Mouse (Mus musculus): ENCODE results near the gene Sh3gl3. TPM values are rescaled to one million over a fixed set of nuclear protein-coding genes. Genes with fewer than 3 reads are reported as not detected.
"Not testable (repeated sequence)": the region's sequence is repeated elsewhere in the genome, so short reads cannot be mapped to it uniquely, and the experiment has no call there.

The Sh3gl3 gene
- polyA plus RNA-seq, 1 experiment from 2014 or later: 1.4 TPM

DNA sequence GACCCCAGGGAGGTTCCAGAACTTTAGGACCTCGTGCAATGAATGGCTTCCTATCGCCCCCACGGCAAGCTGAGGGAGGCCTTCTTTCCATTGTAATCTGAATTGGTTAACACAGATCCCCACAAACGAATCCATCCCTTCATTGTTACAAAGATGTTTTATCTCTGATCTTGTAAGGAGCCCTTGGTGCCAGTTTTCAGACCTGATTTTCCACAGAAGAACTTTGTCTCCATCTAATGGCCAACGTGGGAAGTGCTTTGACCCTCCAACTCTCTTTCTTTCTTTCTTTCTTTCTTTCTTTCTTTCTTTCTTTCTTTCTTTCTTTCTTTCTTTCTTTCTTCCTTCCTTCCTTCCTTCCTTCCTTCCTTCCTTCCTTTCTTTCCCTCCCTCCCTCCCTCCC, 99.2 kb downstream of the Sh3gl3 start:
- not testable (repeated sequence) for H3K4me3 ChIP-seq; H3K27ac ChIP-seq; H3K4me1 ChIP-seq; H3K27me3 ChIP-seq (replicated peaks); H3K9me3 ChIP-seq (replicated peaks); H3K9ac ChIP-seq; H3K4me2 ChIP-seq; ATAC-seq; H3K36me3 ChIP-seq
- WGBS (ENCODE audit: insufficient replicate concordance): 26% methylated on average over 5 of the region's 5 CpGs

DNA sequence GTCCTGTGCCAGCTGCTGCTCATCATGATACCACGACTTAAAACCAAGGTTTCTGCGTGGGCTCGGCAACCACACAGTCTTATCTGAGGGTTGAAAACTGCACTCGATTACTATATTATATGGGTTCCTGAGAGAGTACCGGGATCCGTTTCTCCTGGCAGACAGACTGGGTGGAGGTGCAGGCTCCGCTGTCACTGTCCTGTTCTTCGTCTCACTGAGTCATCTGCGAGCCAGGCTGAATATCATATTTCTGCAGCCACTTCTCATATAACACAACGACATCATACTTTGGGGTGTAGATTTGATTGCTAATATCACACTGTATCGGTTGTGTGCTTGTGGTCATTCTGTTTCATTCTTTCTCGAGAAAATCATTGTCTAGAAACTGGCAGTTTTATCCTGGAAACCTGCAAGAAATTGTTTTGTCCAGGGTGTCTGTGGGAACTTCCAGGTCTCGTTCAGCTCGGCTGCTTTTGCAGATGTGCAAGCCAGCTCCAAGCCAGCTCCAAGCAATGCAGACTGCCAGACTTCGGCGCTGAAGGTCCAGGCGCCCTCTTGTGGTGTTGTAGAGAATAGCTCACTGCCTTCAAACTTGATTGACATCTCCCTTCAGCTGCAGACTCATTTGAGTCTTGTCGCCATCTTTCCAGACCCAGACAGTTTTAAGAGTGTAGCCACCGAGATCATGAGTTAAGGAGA, 100.5 kb downstream of the Sh3gl3 start:
- Histone ChIP-seq H3K9ac (no peak overlapping the region), H3K4me3 (no peak overlapping the region), H3K9me3 (replicated peaks) (no peaks in the 10 kb centered on the region), H3K27me3 (replicated peaks) (no peaks in the 10 kb centered on the region), H3K27ac (no peak overlapping the region), H3K36me3 (no peaks in the 10 kb centered on the region), H3K4me1 (no peaks in the 10 kb centered on the region), H3K4me2 (no peak overlapping the region)
- 41% methylated on average over 19 of the region's 19 CpGs for WGBS (ENCODE audit: insufficient replicate concordance)
- no peak for ATAC-seq

DNA sequence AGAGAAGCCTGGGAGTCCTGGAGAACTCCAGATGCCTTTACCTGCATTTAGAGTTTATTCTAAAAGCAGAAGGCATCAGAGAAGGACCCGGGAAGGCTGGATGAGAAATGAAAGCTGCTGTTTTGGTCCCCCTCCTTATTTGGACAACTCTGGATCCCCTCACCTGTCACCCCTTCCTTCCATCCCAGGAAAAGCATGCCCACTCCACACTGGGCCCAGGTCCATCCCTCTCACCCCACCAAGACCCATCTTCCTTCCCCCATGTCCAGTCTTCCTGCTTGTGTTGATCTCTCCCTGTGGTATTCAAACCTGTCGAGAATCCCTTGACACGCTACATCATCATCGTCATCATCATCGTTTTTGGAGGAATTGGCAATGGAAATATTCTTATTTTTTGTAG, 101.3 kb downstream of the Sh3gl3 start:
- no peaks in the 10 kb centered on the region for H3K27me3 ChIP-seq (replicated peaks)
- H3K4me3 ChIP-seq: no peak overlapping the region
- H3K4me1 ChIP-seq: no peaks in the 10 kb centered on the region
- H3K4me2 ChIP-seq: no peak overlapping the region
- H3K36me3 ChIP-seq: no peaks in the 10 kb centered on the region
- no peak for ATAC-seq
- H3K9me3 ChIP-seq (replicated peaks): no peaks in the 10 kb centered on the region
- H3K9ac ChIP-seq: no peak overlapping the region
- 70% methylated on average over 5 of the region's 5 CpGs for WGBS (ENCODE audit: insufficient replicate concordance)
- H3K27ac ChIP-seq: no peak overlapping the region

DNA sequence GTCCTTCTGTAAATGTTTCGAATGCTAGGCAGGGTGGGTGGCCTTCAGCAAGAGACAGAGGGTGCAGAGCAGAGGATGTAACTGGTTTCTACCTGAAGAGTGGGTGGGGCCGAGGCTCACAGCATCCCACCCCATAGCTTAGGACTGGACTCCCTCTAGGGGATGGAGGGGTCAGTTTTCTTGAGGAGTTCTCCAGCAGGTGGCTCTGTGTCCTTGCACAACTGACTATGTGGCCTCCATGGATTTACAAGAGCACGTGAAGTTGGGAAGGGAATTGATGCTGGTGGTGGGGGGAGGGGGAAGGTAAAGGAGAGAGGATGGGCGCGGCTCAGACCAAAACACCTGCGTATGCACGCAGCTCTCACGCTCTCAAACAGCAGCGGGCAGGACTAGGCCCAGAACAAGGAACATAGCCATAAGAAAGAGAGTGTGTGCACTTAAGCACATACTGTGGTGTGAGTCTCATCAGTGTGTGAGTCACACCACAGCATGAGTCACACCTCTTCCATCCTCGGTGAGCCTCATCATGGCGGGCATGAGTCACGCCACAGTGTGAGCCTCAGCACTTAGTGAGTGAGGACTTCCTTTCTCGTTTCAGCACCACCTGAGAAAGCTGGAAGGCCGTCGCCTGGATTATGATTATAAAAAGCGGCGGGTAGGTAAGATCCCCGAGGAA, 102.0 kb downstream of the Sh3gl3 start:
- no peak overlapping the region for H3K27ac ChIP-seq
- ATAC-seq: no peak
- WGBS (ENCODE audit: insufficient replicate concordance): 56% methylated on average over 18 of the region's 18 CpGs

DNA sequence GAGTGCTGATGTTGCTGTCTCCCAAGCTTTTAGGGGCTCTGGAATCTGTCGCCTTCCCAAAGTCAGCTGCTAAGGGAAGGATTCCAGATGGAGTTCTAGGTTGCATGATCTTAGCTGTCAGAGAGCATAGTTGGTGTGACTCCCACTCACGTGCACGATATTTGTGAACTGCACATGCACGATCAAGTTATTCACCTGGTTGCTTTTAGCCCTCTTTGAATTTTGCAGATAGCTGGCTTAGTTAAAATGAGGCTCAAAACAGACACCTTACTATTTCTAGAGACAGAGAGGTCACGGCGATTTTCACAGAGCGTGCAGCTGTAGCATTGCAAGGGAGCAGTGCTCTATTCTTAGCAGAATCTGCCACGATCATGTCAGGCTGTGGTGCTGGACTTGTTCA, 108.4 kb downstream of the Sh3gl3 start:
- no peaks in the 10 kb centered on the region for H3K36me3 ChIP-seq
- H3K9me3 ChIP-seq (replicated peaks): no peaks in the 10 kb centered on the region
- WGBS (ENCODE audit: insufficient replicate concordance): 73% methylated on average over 8 of the region's 8 CpGs
- no peak overlapping the region for H3K4me3 ChIP-seq
- no peaks in the 10 kb centered on the region for H3K27me3 ChIP-seq (replicated peaks)
- no peak overlapping the region for H3K9ac ChIP-seq
- H3K27ac ChIP-seq: no peak overlapping the region
- no peaks in the 10 kb centered on the region for H3K4me1 ChIP-seq
- H3K4me2 ChIP-seq: no peak overlapping the region
- ATAC-seq: no peak

More for the DNA sequence above, 102.0 kb downstream of the Sh3gl3 start:
- no peak overlapping the region for H3K4me2 ChIP-seq
- H3K4me3 ChIP-seq: no peak overlapping the region
- no peaks in the 10 kb centered on the region for H3K27me3 ChIP-seq (replicated peaks)
- H3K4me1 ChIP-seq: no peaks in the 10 kb centered on the region
- H3K9me3 ChIP-seq (replicated peaks): no peaks in the 10 kb centered on the region
- H3K9ac ChIP-seq: no peak overlapping the region
- no peaks in the 10 kb centered on the region for H3K36me3 ChIP-seq

DNA sequence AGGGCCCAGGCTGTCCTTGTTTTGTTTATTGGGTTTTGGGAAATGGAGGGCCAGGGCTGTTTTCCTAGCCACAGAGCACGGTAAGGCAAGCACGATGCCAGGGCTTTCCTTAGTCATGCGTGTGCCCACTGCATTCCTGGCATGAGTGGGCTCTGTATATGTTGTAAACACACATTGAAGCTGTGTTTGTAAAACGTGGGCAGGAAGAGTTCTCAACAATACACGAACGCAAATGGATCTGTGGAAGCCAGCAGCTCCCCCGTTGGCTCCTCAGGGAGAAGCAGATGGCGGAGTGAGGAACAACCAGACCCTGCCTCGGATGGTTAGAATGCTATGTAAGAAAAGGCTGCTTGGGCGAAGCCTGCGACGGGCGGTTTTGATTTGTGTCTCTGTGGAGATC, 108.8 kb downstream of the Sh3gl3 start:
- ATAC-seq: no peak
- Histone ChIP-seq H3K9me3 (replicated peaks) (0 out of 2 replicates have a peak, but pooled peaks cover 3% of the 10 kb centered on the region), H3K27me3 (replicated peaks) (no peaks in the 10 kb centered on the region), H3K27ac (no peak overlapping the region), H3K36me3 (no peaks in the 10 kb centered on the region), H3K4me1 (no peaks in the 10 kb centered on the region), H3K4me2 (no peak overlapping the region), H3K9ac (no peak overlapping the region), H3K4me3 (no peak overlapping the region)
- 65% methylated on average over 13 of the region's 13 CpGs for WGBS (ENCODE audit: insufficient replicate concordance)

DNA sequence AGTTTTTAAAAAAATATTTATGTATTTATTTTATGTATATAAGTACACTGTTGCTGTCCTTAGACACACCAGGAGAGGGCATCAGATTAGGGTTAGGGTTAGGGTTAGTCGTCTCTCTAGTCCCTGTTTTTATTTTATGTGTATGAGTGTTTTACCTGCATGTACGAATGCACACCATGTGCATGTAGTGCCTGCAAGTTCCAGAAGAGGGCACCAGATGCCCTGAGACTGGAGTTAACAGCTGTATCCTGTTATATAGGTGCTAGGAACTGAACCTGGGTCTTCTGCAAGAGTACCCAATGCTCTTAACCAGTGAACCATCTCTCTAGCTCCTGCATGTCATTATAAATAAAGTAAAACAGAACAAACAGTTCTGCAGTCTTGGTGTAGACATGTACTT, 113.6 kb downstream of the Sh3gl3 start:
- Histone ChIP-seq H3K9me3 (replicated peaks) (0 out of 2 replicates have a peak, but pooled peaks cover 4% of the 10 kb centered on the region), H3K4me3 (no peak overlapping the region), H3K4me1 (no peaks in the 10 kb centered on the region), H3K4me2 (no peak overlapping the region), H3K9ac (no peak overlapping the region), H3K27me3 (replicated peaks) (no peaks in the 10 kb centered on the region), H3K36me3 (no peaks in the 10 kb centered on the region), H3K27ac (no peak overlapping the region)
- no peak for ATAC-seq
- 68% methylated on average over 2 of the region's 2 CpGs for WGBS (ENCODE audit: insufficient replicate concordance)

DNA sequence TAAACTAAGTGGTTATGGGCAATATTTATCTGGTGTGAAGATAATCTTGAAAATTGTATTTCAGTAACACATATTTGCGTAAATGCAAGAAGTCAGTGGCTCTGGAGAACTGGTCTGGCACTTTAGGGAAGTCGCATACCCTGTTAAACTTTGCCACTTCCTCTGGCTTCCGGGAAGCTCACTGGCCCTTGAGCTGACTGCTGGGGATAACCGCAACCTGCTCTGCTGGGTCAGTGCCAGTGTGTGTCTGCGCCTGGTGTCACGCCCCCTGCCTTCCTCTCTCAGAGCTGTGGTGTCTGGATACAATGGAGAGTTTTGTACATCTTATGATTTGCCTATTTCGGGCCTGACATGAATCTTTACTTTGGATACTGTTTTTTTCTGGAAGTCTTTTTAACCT, 119.8 kb downstream of the Sh3gl3 start:
- Histone ChIP-seq H3K4me1 (no peaks in the 10 kb centered on the region), H3K27ac (no peak overlapping the region), H3K4me3 (no peak overlapping the region), H3K4me2 (no peak overlapping the region), H3K36me3 (no peaks in the 10 kb centered on the region), H3K27me3 (replicated peaks) (no peaks in the 10 kb centered on the region), H3K9ac (no peak overlapping the region), H3K9me3 (replicated peaks) (no peaks in the 10 kb centered on the region)
- no peak for ATAC-seq
- 36% methylated on average over 7 of the region's 7 CpGs for WGBS (ENCODE audit: insufficient replicate concordance)

DNA sequence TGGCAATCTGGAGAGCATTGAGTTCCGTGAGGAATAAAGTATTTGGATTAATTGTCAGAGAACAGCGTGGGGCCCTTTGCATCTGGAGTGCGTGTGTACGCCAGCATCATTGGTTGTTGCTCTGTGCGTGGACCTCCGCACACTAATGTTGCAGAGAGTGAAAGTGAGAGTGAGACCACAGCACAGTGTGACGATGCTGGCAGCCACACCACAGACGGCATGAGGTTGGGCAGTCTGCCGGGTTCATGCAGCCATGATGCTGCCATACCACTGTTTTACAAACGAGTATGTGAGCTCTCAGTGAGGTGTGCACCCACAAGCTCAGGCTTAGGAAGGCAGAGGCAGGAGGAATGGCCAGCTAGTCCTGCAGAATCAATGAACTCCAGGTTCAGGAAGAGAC, 120.4 kb downstream of the Sh3gl3 start:
- no peaks in the 10 kb centered on the region for H3K27me3 ChIP-seq (replicated peaks)
- H3K9me3 ChIP-seq (replicated peaks): no peaks in the 10 kb centered on the region
- no peak overlapping the region for H3K4me3 ChIP-seq
- no peaks in the 10 kb centered on the region for H3K36me3 ChIP-seq
- H3K27ac ChIP-seq: no peak overlapping the region
- 69% methylated on average over 10 of the region's 10 CpGs for WGBS (ENCODE audit: insufficient replicate concordance)
- H3K4me2 ChIP-seq: no peak overlapping the region
- no peaks in the 10 kb centered on the region for H3K4me1 ChIP-seq
- ATAC-seq: no peak
- no peak overlapping the region for H3K9ac ChIP-seq

DNA sequence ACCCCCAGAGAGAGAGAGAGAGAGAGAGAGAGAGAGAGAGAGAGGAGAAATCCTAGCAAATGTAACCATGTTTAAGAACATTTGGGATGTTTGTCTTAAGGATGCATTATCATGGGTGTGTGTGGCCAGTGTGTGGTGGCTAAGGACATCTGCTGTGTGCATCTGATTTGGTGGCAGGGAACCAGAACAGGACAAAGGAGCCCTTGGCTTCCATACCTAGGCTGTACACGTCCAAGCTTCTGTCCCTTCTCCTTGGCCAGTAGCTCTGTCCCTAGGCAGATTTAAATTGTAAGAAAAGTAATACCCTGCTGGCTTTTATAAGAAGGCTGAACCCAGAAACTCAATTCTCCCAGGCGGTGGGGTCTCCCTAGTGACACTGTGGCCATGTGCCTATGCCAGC, 121.0 kb downstream of the Sh3gl3 start:
- H3K27ac ChIP-seq: no peak overlapping the region
- H3K36me3 ChIP-seq: no peaks in the 10 kb centered on the region
- 57% methylated on average over 2 of the region's 2 CpGs for WGBS (ENCODE audit: insufficient replicate concordance)
- H3K4me2 ChIP-seq: no peak overlapping the region
- H3K9ac ChIP-seq: no peak overlapping the region
- no peaks in the 10 kb centered on the region for H3K4me1 ChIP-seq
- H3K27me3 ChIP-seq (replicated peaks): no peaks in the 10 kb centered on the region
- no peak overlapping the region for H3K4me3 ChIP-seq
- no peaks in the 10 kb centered on the region for H3K9me3 ChIP-seq (replicated peaks)
- no peak for ATAC-seq

DNA sequence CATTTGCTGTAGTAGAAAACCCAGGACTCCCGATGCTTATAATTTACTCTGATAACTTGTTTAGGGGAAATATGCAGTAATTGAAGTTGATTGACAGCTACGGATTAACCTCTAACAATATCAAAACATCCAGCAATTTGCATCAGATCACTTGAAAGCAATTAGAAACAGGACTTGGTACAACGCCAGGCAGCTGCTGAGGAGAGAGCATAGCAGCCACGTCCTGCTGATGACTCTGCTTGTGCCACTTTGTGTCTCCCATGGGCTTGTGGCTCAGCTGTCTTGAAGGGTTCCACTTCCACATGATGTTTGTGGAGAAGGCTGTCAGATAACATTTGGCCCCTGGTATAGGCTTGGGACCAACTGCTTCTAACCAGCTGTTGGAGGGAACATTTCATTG, 134.8 kb downstream of the Sh3gl3 start:
- Histone ChIP-seq H3K27ac (no peak overlapping the region), H3K36me3 (no peaks in the 10 kb centered on the region), H3K9me3 (replicated peaks) (no peaks in the 10 kb centered on the region), H3K4me3 (no peak overlapping the region), H3K4me1 (no peaks in the 10 kb centered on the region), H3K27me3 (replicated peaks) (no peaks in the 10 kb centered on the region), H3K9ac (no peak overlapping the region), H3K4me2 (no peak overlapping the region)
- 57% methylated on average over 4 of the region's 4 CpGs for WGBS (ENCODE audit: insufficient replicate concordance)
- ATAC-seq: no peak

DNA sequence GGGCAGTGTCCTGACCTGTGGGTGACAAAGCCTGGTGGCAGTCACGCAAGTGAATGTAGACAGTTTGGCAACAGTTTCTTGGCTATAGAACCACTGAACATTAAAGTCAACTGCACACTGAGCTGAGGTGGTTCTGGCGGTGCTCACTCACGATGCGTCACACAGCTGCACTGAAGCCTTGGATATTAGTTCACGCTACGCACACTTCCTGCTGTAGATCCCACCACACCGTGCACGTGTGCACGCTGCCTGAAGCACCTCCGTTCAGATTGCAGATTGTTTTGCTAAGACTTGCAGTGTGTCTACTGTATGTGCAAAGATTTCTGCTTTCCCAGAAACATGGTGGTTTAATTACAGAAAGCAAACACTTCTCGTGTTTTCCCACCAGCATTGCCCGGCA, 144.9 kb downstream of the Sh3gl3 start:
- Histone ChIP-seq H3K9me3 (replicated peaks) (no peaks in the 10 kb centered on the region), H3K9ac (no peak overlapping the region), H3K36me3 (no peaks in the 10 kb centered on the region), H3K4me2 (no peak overlapping the region), H3K4me1 (no peaks in the 10 kb centered on the region), H3K4me3 (no peak overlapping the region), H3K27me3 (replicated peaks) (no peaks in the 10 kb centered on the region), H3K27ac (no peak overlapping the region)
- no peak for ATAC-seq
- 75% methylated on average over 12 of the region's 12 CpGs for WGBS (ENCODE audit: insufficient replicate concordance)

DNA sequence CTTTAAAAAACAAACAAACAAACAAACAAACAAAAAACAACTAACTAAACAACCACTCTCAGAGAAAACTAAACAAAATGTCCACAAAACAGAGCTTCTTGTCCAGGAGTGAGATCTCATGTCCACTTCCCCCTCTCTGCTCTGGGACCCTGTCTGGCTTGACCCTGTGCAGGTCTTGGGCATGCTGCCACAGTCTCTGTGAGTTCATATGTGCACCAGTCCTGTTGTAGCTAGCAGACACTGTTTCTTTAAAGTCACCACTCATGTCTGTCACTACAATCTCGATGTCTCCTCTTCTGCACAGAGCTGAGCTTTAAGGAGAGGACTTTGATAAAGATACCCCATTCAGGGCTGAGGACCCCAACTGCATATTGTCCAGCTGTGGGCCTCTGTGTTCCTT, 153.0 kb downstream of the Sh3gl3 start:
- 26% methylated on average over 1 of the region's 1 CpGs for WGBS (ENCODE audit: insufficient replicate concordance)
- no peaks in the 10 kb centered on the region for H3K27me3 ChIP-seq (replicated peaks)
- no peak overlapping the region for H3K9ac ChIP-seq
- H3K4me1 ChIP-seq: no peaks in the 10 kb centered on the region
- no peaks in the 10 kb centered on the region for H3K36me3 ChIP-seq
- no peak overlapping the region for H3K27ac ChIP-seq
- H3K4me3 ChIP-seq: no peak overlapping the region
- H3K9me3 ChIP-seq (replicated peaks): no peaks in the 10 kb centered on the region
- H3K4me2 ChIP-seq: no peak overlapping the region
- no peak for ATAC-seq

All from liver, embryonic 12.5 days (tissue).